Mouse (Mus musculus): ENCODE measurements around the gene Ylpm1. TPM values are rescaled to one million over a fixed set of nuclear protein-coding genes. Genes with fewer than 3 reads are reported as not detected.
A peak's percentile ranks its signal among the peaks of the same experiment; 100 is the strongest.

Gene Ylpm1
- polyA plus RNA-seq, 3 experiments from 2014 or later: 23.6 to 44.3 (median 36.1) TPM

GRCm38 (mm10) chr12:85110011-85110697 lies 114.0 kb downstream of the Ylpm1 start:
- ATAC-seq: no peak

GRCm38 (mm10) chr12:85110698-85111592 lies 114.8 kb downstream of the Ylpm1 start, which contains the start of the genes Prox2 and Dlst:
Gene Prox2 (minus strand): TSS chr12:85110759.
Gene Dlst (plus strand): TSS chr12:85110833.
- peak; percentile 89 for ATAC-seq

- no peak for ATAC-seq
These were observed 116.6 kb downstream of the Ylpm1 start for GRCm38 (mm10) chr12:85112550-85113251.

GRCm38 (mm10) chr12:85113337-85113736 lies 117.2 kb downstream of the Ylpm1 start:
- no peak for ATAC-seq

- no peak for ATAC-seq
These were observed 117.8 kb downstream of the Ylpm1 start for GRCm38 (mm10) chr12:85113917-85114316.

GRCm38 (mm10) chr12:85115678-85116077 lies 119.6 kb downstream of the Ylpm1 start:
- no peak for ATAC-seq

Other genes starting within 250 kb of the Ylpm1 start
- gene Npc2, start 223.2 kb upstream of the Ylpm1 start, polyA plus RNA-seq (2017; shearing (Covaris generic)): 100 to 1,000 TPM; 121 to 184 (median 148) TPM
- 100 to 1,000 TPM; 101 to 138 (median 130) TPM for gene Isca2, start 223.1 kb upstream of the Ylpm1 start, polyA plus RNA-seq (2017; shearing (Covaris generic))
- gene Ltbp2, start 119.8 kb upstream of the Ylpm1 start, polyA plus RNA-seq (2017; shearing (Covaris generic)): not detected
- gene Fcf1, start 25.4 kb upstream of the Ylpm1 start, polyA plus RNA-seq (2017; shearing (Covaris generic)): 100 to 1,000 TPM; 194 to 216 (median 195) TPM
- gene Arel1, start 25.4 kb upstream of the Ylpm1 start, polyA plus RNA-seq (2017; shearing (Covaris generic)): 10 to 100 TPM; 21.6 to 31.4 (median 28.6) TPM
- 1 to 10 TPM; 2.1 to 4.4 (median 2.7) TPM for gene Prox2, start 114.4 kb downstream of the Ylpm1 start, polyA plus RNA-seq (2017; shearing (Covaris generic))
- 10 to 100 TPM; 55.1 to 69.3 (median 63.1) TPM for gene Dlst, start 114.5 kb downstream of the Ylpm1 start, polyA plus RNA-seq (2017; shearing (Covaris generic))
- gene Rps6kl1, start 154.9 kb downstream of the Ylpm1 start, polyA plus RNA-seq (2017; shearing (Covaris generic)): 1 to 10 TPM in 1 of 3 experiments, under 1 TPM in 2; 0.45 to 1.6 (median 0.72) TPM
- gene Pgf, start 181.5 kb downstream of the Ylpm1 start, polyA plus RNA-seq (2017; shearing (Covaris generic)): not detected
- gene Eif2b2, start 223.2 kb downstream of the Ylpm1 start, polyA plus RNA-seq (2017; shearing (Covaris generic)): 10 to 100 TPM; 66.0 to 86.7 (median 71.7) TPM

Data from inflammation-experienced regulatory T-cells, adult 6 months (primary cell).